ENCODE assay signal across 7 mouse cellular contexts in the genomic region with DNA sequence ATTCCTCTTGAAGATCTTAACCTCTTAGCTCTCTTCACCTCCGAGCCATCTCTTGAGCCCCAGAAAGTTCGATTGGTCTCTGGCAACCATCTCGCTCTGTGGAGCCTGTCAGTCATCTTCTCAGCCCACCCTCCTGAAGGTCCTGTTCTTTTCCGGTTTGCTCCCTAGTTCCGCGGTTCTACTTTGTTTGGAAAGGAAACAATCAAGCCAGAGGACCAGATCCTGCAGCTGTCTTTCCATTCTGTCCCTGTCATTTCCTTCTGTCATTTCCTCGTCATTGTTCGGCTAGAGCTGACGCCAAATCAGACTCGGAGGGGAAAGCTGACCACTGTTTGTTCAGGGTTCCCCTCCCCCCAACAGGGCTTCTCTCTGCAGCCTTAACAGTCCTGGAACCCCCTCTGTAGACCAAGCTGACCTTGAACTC. TPM values are rescaled to one million over a fixed set of nuclear protein-coding genes. Genes with fewer than 3 reads are reported as not detected.
DNase-seq lines count a peak whose midpoint lies in the region; ATAC-seq lines count a peak whose summit lies in the region.

No protein-coding gene starts in this region.

- no peaks in the 10 kb centered on the region for H3K9me3 ChIP-seq in heart, embryonic 10.5 days

- DNase-seq in ES-CJ7 (ENCODE audit: low read depth, low spot score), result peak; percentile 53
- peak; percentile 53 for DNase-seq in adrenal gland, postnatal 14 days
- peak; percentile 83 for DNase-seq in heart, embryonic 10.5 days (ENCODE audit: low spot score)
- DNase-seq in kidney, postnatal 10 days, result peak; percentile 62
- DNase-seq in ovary, postnatal 36 days (ENCODE audit: low spot score), result no peak
- DNase-seq in layer of hippocampus, adult 8-10 months (ENCODE audit: low spot score in 2 of 2), result no peak

- no peaks in the 10 kb centered on the region for H3K27me3 ChIP-seq in heart, embryonic 10.5 days (ENCODE audit: insufficient read depth, poor library complexity, severe bottlenecking)

- peak; percentile 19 for ATAC-seq in megakaryocyte progenitor cell, adult 5-6 weeks (replicated peaks; ENCODE audit: poor library complexity)

- peak overlapping the region; percentile 83 for H3K27ac ChIP-seq in heart, embryonic 10.5 days

- peaks cover 17% of the 10 kb centered on the region; the same call in 1 of the 2 replicates for H3K4me1 ChIP-seq in heart, embryonic 10.5 days

- H3K36me3 ChIP-seq in heart, embryonic 10.5 days, result no peaks in the 10 kb centered on the region

- WGBS in heart, embryonic 10.5 days, result 25% methylated on average over 10 of the region's 10 CpGs

- peak overlapping the region; percentile 33 for H3K4me3 ChIP-seq in heart, embryonic 10.5 days

RNA-seq across cellular contexts. Expression of a gene that starts 27.0 kb away (rescaled TPM):
- total RNA-seq in adrenal gland, postnatal 14 days (2021), result 8.0 and 8.3 TPM in 2 replicates
- 5.3 and 5.6 TPM in 2 replicates for polyA plus RNA-seq in heart, embryonic 10.5 days (2016; fragmentation: Nextera tagmentation; extraction: Ambion mirVana)
- 8.9 and 11.7 TPM in 2 replicates for total RNA-seq in megakaryocyte progenitor cell, adult 5-6 weeks (2015)
- total RNA-seq in megakaryocyte progenitor cell, adult 5-6 weeks (2017), result 9.2 and 10.6 TPM in 2 replicates
- 10 to 100 TPM; 18.4 to 23.5 (median 20.3) TPM for total RNA-seq in layer of hippocampus, adult 8-10 months (2022)

RNA-seq across cellular contexts. Expression of a gene that starts 41.7 kb away (rescaled TPM):
- total RNA-seq in adrenal gland, postnatal 14 days (2021), result 627 and 648 TPM in 2 replicates
- 257 and 312 TPM in 2 replicates for polyA plus RNA-seq in heart, embryonic 10.5 days (2016; fragmentation: Nextera tagmentation; extraction: Ambion mirVana)
- 31.2 and 54.0 TPM in 2 replicates for total RNA-seq in megakaryocyte progenitor cell, adult 5-6 weeks (2015)
- total RNA-seq in megakaryocyte progenitor cell, adult 5-6 weeks (2017), result 36.9 and 71.1 TPM in 2 replicates
- 100 to 1,000 TPM; 453 to 504 (median 482) TPM for total RNA-seq in layer of hippocampus, adult 8-10 months (2022)

Comparison
In these comparisons a context has a peak if more than half of its experiments do, and no peak if none do; other contexts are left out.
1. DNase-seq: peak in ES-CJ7 (single experiment), adrenal gland, postnatal 14 days (single experiment), heart, embryonic 10.5 days (single experiment) and kidney, postnatal 10 days (single experiment); none in ovary, postnatal 36 days (single experiment) and layer of hippocampus, adult 8-10 months (0 of 2).